Mouse (Mus musculus): ENCODE measurements at regions not wholly inside any gene's neighbourhood (a gene's known extent, or its start where the extent isn't known, plus 50 kb on each side); places are given as distances from the start of the nearest gene placed in this dataset.

GRCm38 (mm10) chr9:120855293-120856050 is 73.5 kb upstream of the Ctnnb1 start:
- in situ Hi-C loops (cut with MboI, MseI): no loop called here

- in situ Hi-C loops (cut with MboI, MseI): no loop called here
Measured at GRCm38 (mm10) chr9:120857849-120858510, 71.0 kb upstream of the Ctnnb1 start.

- in situ Hi-C loops (cut with MboI, MseI): no loop called here
Measured at GRCm38 (mm10) chr9:120860969-120861595, 67.9 kb upstream of the Ctnnb1 start.

- in situ Hi-C loops (cut with MboI, MseI): no loop called here
Measured at GRCm38 (mm10) chr9:120861788-120862345, 67.1 kb upstream of the Ctnnb1 start.

GRCm38 (mm10) chr9:120864410-120864809 is 64.6 kb upstream of the Ctnnb1 start:
- in situ Hi-C loops (cut with MboI, MseI): no loop called here

- in situ Hi-C loops (cut with MboI, MseI): no loop called here
Measured at GRCm38 (mm10) chr9:120866251-120866650, 62.8 kb upstream of the Ctnnb1 start.

GRCm38 (mm10) chr9:120866709-120867108 is 62.3 kb upstream of the Ctnnb1 start:
- in situ Hi-C loops (cut with MboI, MseI): no loop called here

GRCm38 (mm10) chr9:120867861-120868260 is 61.2 kb upstream of the Ctnnb1 start:
- in situ Hi-C loops (cut with MboI, MseI): no loop called here

GRCm38 (mm10) chr9:120868330-120868729 is 60.7 kb upstream of the Ctnnb1 start:
- in situ Hi-C loops (cut with MboI, MseI): no loop called here

GRCm38 (mm10) chr9:120869432-120870081 is 59.5 kb upstream of the Ctnnb1 start:
- in situ Hi-C loops (cut with MboI, MseI): no loop called here

GRCm38 (mm10) chr9:120873293-120873692 is 55.7 kb upstream of the Ctnnb1 start:
- in situ Hi-C loops (cut with MboI, MseI): no loop called here

- in situ Hi-C loops (cut with MboI, MseI): no loop called here
Measured at GRCm38 (mm10) chr9:120874416-120874976, 54.5 kb upstream of the Ctnnb1 start.

GRCm38 (mm10) chr9:120877101-120877500 is 51.9 kb upstream of the Ctnnb1 start:
- in situ Hi-C loops (cut with MboI, MseI): no loop called here
